Mouse (Mus musculus) liver, embryonic 18 days (tissue): ENCODE data around the gene Slc29a4. TPM values are rescaled to one million over a fixed set of nuclear protein-coding genes. Genes with fewer than 3 reads are reported as not detected.

Experiments
- polyA plus RNA-seq: library from polyadenylated mRNA; depleted of rRNA; stranded (reverse); fragments of >200 nt; gene quantifications from 2 replicates; pipeline ENCODE4 v1.2.3, GENCODE M21; 2012; rRNA removed

Gene Slc29a4
- 0.09 and 0.14 TPM in 2 replicates for polyA plus RNA-seq

GRCm38 (mm10) chr5:142692248-142692647 lies at the start of gene Slc29a4:
TSS of gene Slc29a4 (plus strand) at chr5:142692512.

Other genes starting within 250 kb of the Slc29a4 start
- gene Ap5z1, start 228.6 kb upstream of the Slc29a4 start, polyA plus RNA-seq, result 5.5 and 6.0 TPM in 2 replicates
- gene Papolb, start 162.4 kb upstream of the Slc29a4 start, polyA plus RNA-seq, result not detected in 2 replicates
- gene Radil, start 141.4 kb upstream of the Slc29a4 start, polyA plus RNA-seq, result 0.02 TPM in 2 replicates
- 5.7 and 6.2 TPM in 2 replicates for gene Mmd2, start 83.7 kb upstream of the Slc29a4 start, polyA plus RNA-seq
- gene Wipi2, start 64.8 kb upstream of the Slc29a4 start, polyA plus RNA-seq, result 15.2 and 15.3 TPM in 2 replicates
- gene Tnrc18, start 125.2 kb downstream of the Slc29a4 start, polyA plus RNA-seq, result 2.1 and 2.6 TPM in 2 replicates
- gene Fbxl18, start 202.9 kb downstream of the Slc29a4 start, polyA plus RNA-seq, result 1.5 and 2.0 TPM in 2 replicates
- 1,039 and 1,049 TPM in 2 replicates for gene Actb, start 214.2 kb downstream of the Slc29a4 start, polyA plus RNA-seq